Mouse (Mus musculus): ENCODE results near the gene Slc22a21.

Gene Slc22a21

GRCm38 (mm10) chr11:53900991-53901390 is 79.1 kb downstream of the Slc22a21 start:
- no peak for DNase-seq

- DNase-seq, result no peak
Measured at GRCm38 (mm10) chr11:53899981-53900380, 80.2 kb downstream of the Slc22a21 start.
